Mouse (Mus musculus): Measurements from ENCODE around the gene Nos1ap. TPM values are rescaled to one million over a fixed set of nuclear protein-coding genes. Genes with fewer than 3 reads are reported as not detected.

Gene Nos1ap
- polyA plus RNA-seq, 1 experiment from 2014 or later, result 19.1 TPM

- no peak overlapping the region for H3K27ac ChIP-seq (ENCODE audit: low read depth, low read length)
- H3K27me3 ChIP-seq (ENCODE audit: control insufficient read depth, insufficient read depth, low read length), result no peaks in the 10 kb centered on the region
- no peak overlapping the region for H3K4me3 ChIP-seq (ENCODE audit: low read depth, low read length)
- H3K36me3 ChIP-seq (ENCODE audit: control insufficient read depth, insufficient read depth, low read length), result no peaks in the 10 kb centered on the region
- 96% methylated on average over 7 of the region's 7 CpGs for WGBS
- H3K9me3 ChIP-seq (ENCODE audit: control insufficient read depth, low read length), result no peaks in the 10 kb centered on the region
- no peak overlapping the region for H3K9ac ChIP-seq (replicated peaks; ENCODE audit: low read depth, low read length)
- H3K4me1 ChIP-seq (ENCODE audit: control insufficient read depth, insufficient read depth, low read length), result no peaks in the 10 kb centered on the region
- H3K4me2 ChIP-seq (ENCODE audit: low read depth, low read length), result no peak overlapping the region
- no peak for ATAC-seq (ENCODE audit: low read depth)
These were observed 4.9 kb upstream of the Nos1ap start for GRCm38 (mm10) chr1:170594575-170594974.

DNA sequence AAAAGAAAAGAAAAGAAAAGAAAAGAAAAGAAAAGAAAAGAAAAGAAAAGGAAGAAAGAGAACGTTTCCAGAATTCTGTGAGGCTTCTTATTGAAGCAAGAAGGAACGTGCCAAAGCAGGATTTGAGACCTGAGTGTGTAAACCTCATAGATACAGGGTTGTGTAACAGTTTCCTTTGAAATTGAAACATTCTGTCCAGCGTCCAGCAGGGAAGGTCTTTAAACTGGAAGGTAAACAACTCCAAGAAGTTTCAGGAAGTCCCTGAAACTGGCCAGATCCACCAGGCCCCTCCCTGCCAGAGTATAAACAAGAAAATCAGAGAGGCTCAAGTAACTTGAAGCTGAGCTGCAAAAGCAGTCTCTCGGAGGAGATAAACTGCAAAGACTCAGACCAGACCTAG lies 870 bp upstream of the Nos1ap start:
- no peak overlapping the region for H3K4me2 ChIP-seq (ENCODE audit: low read depth, low read length)
- H3K9ac ChIP-seq (replicated peaks; ENCODE audit: low read depth, low read length), result no peak overlapping the region
- H3K9me3 ChIP-seq (ENCODE audit: control insufficient read depth, low read length), result no peaks in the 10 kb centered on the region
- peaks cover 13% of the 10 kb centered on the region for H3K4me1 ChIP-seq (ENCODE audit: control insufficient read depth, insufficient read depth, low read length)
- H3K27ac ChIP-seq (ENCODE audit: low read depth, low read length), result no peak overlapping the region
- WGBS, result 50% methylated on average over 4 of the region's 4 CpGs
- H3K36me3 ChIP-seq (ENCODE audit: control insufficient read depth, insufficient read depth, low read length), result no peaks in the 10 kb centered on the region
- no peak for ATAC-seq (ENCODE audit: low read depth)
- no peak overlapping the region for H3K4me3 ChIP-seq (ENCODE audit: low read depth, low read length)
- no peaks in the 10 kb centered on the region; the same call in 1 of the 2 replicates for H3K27me3 ChIP-seq (ENCODE audit: control insufficient read depth, insufficient read depth, low read length)

GRCm38 (mm10) chr1:170590041-170590360 lies 340 bp upstream of the Nos1ap start:
- Histone ChIP-seq H3K27me3 (ENCODE audit: control insufficient read depth, insufficient read depth, low read length) (no peaks in the 10 kb centered on the region; the same call in 1 of the 2 replicates), H3K27ac (ENCODE audit: low read depth, low read length) (no peak overlapping the region), H3K36me3 (ENCODE audit: control insufficient read depth, insufficient read depth, low read length) (no peaks in the 10 kb centered on the region), H3K4me2 (ENCODE audit: low read depth, low read length) (peak overlapping the region; percentile 91), H3K9me3 (ENCODE audit: control insufficient read depth, low read length) (no peaks in the 10 kb centered on the region), H3K9ac (replicated peaks; ENCODE audit: low read depth, low read length) (peak overlapping the region; percentile 88), H3K4me1 (ENCODE audit: control insufficient read depth, insufficient read depth, low read length) (peaks cover 13% of the 10 kb centered on the region), H3K4me3 (ENCODE audit: low read depth, low read length) (peak overlapping the region; percentile 91)
- 1% methylated on average over 11 of the region's 11 CpGs for WGBS
- no peak for ATAC-seq (ENCODE audit: low read depth)

GRCm38 (mm10) chr1:170588879-170589218 lies 812 bp downstream of the Nos1ap start:
- Histone ChIP-seq H3K9ac (replicated peaks; ENCODE audit: low read depth, low read length) (peak overlapping the region; percentile 88), H3K9me3 (ENCODE audit: control insufficient read depth, low read length) (no peaks in the 10 kb centered on the region), H3K4me2 (ENCODE audit: low read depth, low read length) (peak overlapping the region; percentile 91), H3K36me3 (ENCODE audit: control insufficient read depth, insufficient read depth, low read length) (no peaks in the 10 kb centered on the region), H3K27me3 (ENCODE audit: control insufficient read depth, insufficient read depth, low read length) (no peaks in the 10 kb centered on the region; the same call in 1 of the 2 replicates), H3K4me1 (ENCODE audit: control insufficient read depth, insufficient read depth, low read length) (peaks cover 13% of the 10 kb centered on the region), H3K4me3 (ENCODE audit: low read depth, low read length) (peak overlapping the region; percentile 91), H3K27ac (ENCODE audit: low read depth, low read length) (no peak overlapping the region)
- WGBS, result 4% methylated on average over 8 of the region's 8 CpGs
- peak; percentile 35 for ATAC-seq (ENCODE audit: low read depth)

DNA sequence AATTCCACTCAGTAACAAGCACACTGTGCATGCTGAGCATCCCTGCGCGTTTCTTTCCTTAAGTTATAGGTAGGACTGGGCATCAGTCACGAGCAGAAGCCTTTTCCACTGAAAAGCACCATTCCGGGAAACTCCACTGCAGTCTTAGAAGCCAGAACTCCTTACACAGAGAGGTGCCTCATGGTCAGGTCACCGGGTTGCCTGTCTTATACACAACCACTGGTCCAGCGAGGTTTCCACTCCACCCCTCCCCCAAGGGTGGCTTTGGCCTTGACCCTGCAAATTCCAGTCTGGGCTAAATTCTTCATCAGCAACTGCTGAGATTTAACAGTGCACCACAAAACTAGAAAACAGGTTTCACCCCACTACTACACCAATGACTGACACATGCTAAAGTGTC lies 1.3 kb downstream of the Nos1ap start:
- ATAC-seq (ENCODE audit: low read depth), result no peak
- no peaks in the 10 kb centered on the region for H3K9me3 ChIP-seq (ENCODE audit: control insufficient read depth, low read length)
- H3K36me3 ChIP-seq (ENCODE audit: control insufficient read depth, insufficient read depth, low read length), result no peaks in the 10 kb centered on the region
- peak overlapping the region; percentile 91 for H3K4me2 ChIP-seq (ENCODE audit: low read depth, low read length)
- 31% methylated on average over 6 of the region's 6 CpGs for WGBS
- H3K9ac ChIP-seq (replicated peaks; ENCODE audit: low read depth, low read length), result no peak overlapping the region
- peaks cover 13% of the 10 kb centered on the region for H3K4me1 ChIP-seq (ENCODE audit: control insufficient read depth, insufficient read depth, low read length)
- H3K27ac ChIP-seq (ENCODE audit: low read depth, low read length), result no peak overlapping the region
- H3K27me3 ChIP-seq (ENCODE audit: control insufficient read depth, insufficient read depth, low read length), result no peaks in the 10 kb centered on the region; the same call in 1 of the 2 replicates
- H3K4me3 ChIP-seq (ENCODE audit: low read depth, low read length), result peak overlapping the region; percentile 91; the same call in 1 of the 2 replicates

DNA sequence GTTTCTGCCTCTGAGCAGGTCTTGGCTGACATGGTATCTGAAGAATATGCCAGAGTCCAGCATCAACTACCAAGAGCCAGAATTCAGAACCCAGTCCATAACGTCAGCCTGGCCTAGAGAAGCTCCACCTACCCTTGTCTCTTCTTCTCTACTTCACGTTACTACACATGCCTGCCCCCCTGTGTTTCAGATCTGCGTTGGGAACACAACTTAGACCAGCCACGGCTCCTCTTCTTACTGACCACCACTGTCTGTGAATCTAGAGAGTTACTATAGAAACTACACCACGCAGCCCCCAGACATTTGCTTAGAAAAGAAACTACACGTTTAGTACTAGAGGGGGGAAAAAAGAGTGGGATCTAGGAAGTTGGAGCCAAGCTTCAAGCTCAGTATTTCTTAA lies 2.9 kb downstream of the Nos1ap start:
- Histone ChIP-seq H3K27ac (ENCODE audit: low read depth, low read length) (no peak overlapping the region), H3K27me3 (ENCODE audit: control insufficient read depth, insufficient read depth, low read length) (no peaks in the 10 kb centered on the region; the same call in 1 of the 2 replicates), H3K4me1 (ENCODE audit: control insufficient read depth, insufficient read depth, low read length) (peaks cover 13% of the 10 kb centered on the region), H3K4me3 (ENCODE audit: low read depth, low read length) (no peak overlapping the region), H3K9me3 (ENCODE audit: control insufficient read depth, low read length) (no peaks in the 10 kb centered on the region), H3K4me2 (ENCODE audit: low read depth, low read length) (no peak overlapping the region; the same call in 1 of the 2 replicates), H3K36me3 (ENCODE audit: control insufficient read depth, insufficient read depth, low read length) (no peaks in the 10 kb centered on the region), H3K9ac (replicated peaks; ENCODE audit: low read depth, low read length) (no peak overlapping the region)
- ATAC-seq (ENCODE audit: low read depth), result no peak
- WGBS, result 74% methylated on average over 6 of the region's 6 CpGs

GRCm38 (mm10) chr1:170583925-170584324 lies 5.7 kb downstream of the Nos1ap start:
- no peak overlapping the region for H3K9ac ChIP-seq (replicated peaks; ENCODE audit: low read depth, low read length)
- ATAC-seq (ENCODE audit: low read depth), result no peak
- WGBS, result 86% methylated on average over 2 of the region's 2 CpGs
- H3K36me3 ChIP-seq (ENCODE audit: control insufficient read depth, insufficient read depth, low read length), result no peaks in the 10 kb centered on the region
- H3K9me3 ChIP-seq (ENCODE audit: control insufficient read depth, low read length), result no peaks in the 10 kb centered on the region
- H3K4me1 ChIP-seq (ENCODE audit: control insufficient read depth, insufficient read depth, low read length), result peaks cover 11% of the 10 kb centered on the region
- H3K27me3 ChIP-seq (ENCODE audit: control insufficient read depth, insufficient read depth, low read length), result no peaks in the 10 kb centered on the region; the same call in 1 of the 2 replicates
- H3K4me3 ChIP-seq (ENCODE audit: low read depth, low read length), result no peak overlapping the region
- no peak overlapping the region for H3K27ac ChIP-seq (ENCODE audit: low read depth, low read length)
- H3K4me2 ChIP-seq (ENCODE audit: low read depth, low read length), result no peak overlapping the region

GRCm38 (mm10) chr1:170582341-170582740 lies 7.3 kb downstream of the Nos1ap start:
- no peak overlapping the region for H3K4me2 ChIP-seq (ENCODE audit: low read depth, low read length)
- no peak overlapping the region for H3K4me3 ChIP-seq (ENCODE audit: low read depth, low read length)
- H3K9me3 ChIP-seq (ENCODE audit: control insufficient read depth, low read length), result no peaks in the 10 kb centered on the region
- H3K27ac ChIP-seq (ENCODE audit: low read depth, low read length), result no peak overlapping the region
- H3K9ac ChIP-seq (replicated peaks; ENCODE audit: low read depth, low read length), result no peak overlapping the region
- no peaks in the 10 kb centered on the region for H3K27me3 ChIP-seq (ENCODE audit: control insufficient read depth, insufficient read depth, low read length)
- WGBS, result 70% methylated on average over 5 of the region's 5 CpGs
- no peak for ATAC-seq (ENCODE audit: low read depth)
- no peaks in the 10 kb centered on the region for H3K4me1 ChIP-seq (ENCODE audit: control insufficient read depth, insufficient read depth, low read length)
- H3K36me3 ChIP-seq (ENCODE audit: control insufficient read depth, insufficient read depth, low read length), result no peaks in the 10 kb centered on the region

- H3K9ac ChIP-seq (replicated peaks; ENCODE audit: low read depth, low read length), result no peak overlapping the region
- no peak overlapping the region for H3K4me2 ChIP-seq (ENCODE audit: low read depth, low read length)
- WGBS, result 77% methylated on average over 13 of the region's 13 CpGs
These were observed 9.1 kb downstream of the Nos1ap start for GRCm38 (mm10) chr1:170580485-170581110.

More at GRCm38 (mm10) chr1:170580485-170581110, 9.1 kb downstream of the Nos1ap start:
- Histone ChIP-seq H3K27me3 (ENCODE audit: control insufficient read depth, insufficient read depth, low read length) (no peaks in the 10 kb centered on the region), H3K36me3 (ENCODE audit: control insufficient read depth, insufficient read depth, low read length) (no peaks in the 10 kb centered on the region), H3K27ac (ENCODE audit: low read depth, low read length) (no peak overlapping the region), H3K4me3 (ENCODE audit: low read depth, low read length) (no peak overlapping the region), H3K4me1 (ENCODE audit: control insufficient read depth, insufficient read depth, low read length) (no peaks in the 10 kb centered on the region), H3K9me3 (ENCODE audit: control insufficient read depth, low read length) (no peaks in the 10 kb centered on the region)
- no peak for ATAC-seq (ENCODE audit: low read depth)
